Mouse (Mus musculus) layer of hippocampus, adult 2 months (tissue): ENCODE results near the gene Slc22a5. TPM values are rescaled to one million over a fixed set of nuclear protein-coding genes. Genes with fewer than 3 reads are reported as not detected.
"Not testable (repeated sequence)": the region's sequence is repeated elsewhere in the genome, so short reads cannot be mapped to it uniquely, and the experiment has no call there.

Experiments
- DNase-seq, 2 experiments: peaks; one replicate each; pipeline ENCODE4 v3.0.0; 2022; ENCODE audit warnings: low spot score in 2 of 2
- H3K27ac ChIP-seq: fragments of 200-600 bp; 2 replicates; pipeline ENCODE4 v1.8.1; 2022
- H3K4me3 ChIP-seq: fragments of 200-600 bp; 2 replicates; pipeline ENCODE4 v1.8.1; 2022; ENCODE audit warnings: mild to moderate bottlenecking
- CTCF ChIP-seq: fragments of 200-600 bp; conservative IDR thresholded peaks from 2 replicates; pipeline ENCODE4 v1.8.1; 2022; ENCODE audit warnings: antibody characterized with exemption, mild to moderate bottlenecking, moderate library complexity
- total RNA-seq, 2 experiments: library from RNA; stranded (reverse); gene quantifications; 2 replicates each; pipeline ENCODE4 v1.2.3; 2021

Slc22a5 gene
- total RNA-seq, 2 experiments from 2014 or later, result 10.7 to 12.4 TPM

DNA sequence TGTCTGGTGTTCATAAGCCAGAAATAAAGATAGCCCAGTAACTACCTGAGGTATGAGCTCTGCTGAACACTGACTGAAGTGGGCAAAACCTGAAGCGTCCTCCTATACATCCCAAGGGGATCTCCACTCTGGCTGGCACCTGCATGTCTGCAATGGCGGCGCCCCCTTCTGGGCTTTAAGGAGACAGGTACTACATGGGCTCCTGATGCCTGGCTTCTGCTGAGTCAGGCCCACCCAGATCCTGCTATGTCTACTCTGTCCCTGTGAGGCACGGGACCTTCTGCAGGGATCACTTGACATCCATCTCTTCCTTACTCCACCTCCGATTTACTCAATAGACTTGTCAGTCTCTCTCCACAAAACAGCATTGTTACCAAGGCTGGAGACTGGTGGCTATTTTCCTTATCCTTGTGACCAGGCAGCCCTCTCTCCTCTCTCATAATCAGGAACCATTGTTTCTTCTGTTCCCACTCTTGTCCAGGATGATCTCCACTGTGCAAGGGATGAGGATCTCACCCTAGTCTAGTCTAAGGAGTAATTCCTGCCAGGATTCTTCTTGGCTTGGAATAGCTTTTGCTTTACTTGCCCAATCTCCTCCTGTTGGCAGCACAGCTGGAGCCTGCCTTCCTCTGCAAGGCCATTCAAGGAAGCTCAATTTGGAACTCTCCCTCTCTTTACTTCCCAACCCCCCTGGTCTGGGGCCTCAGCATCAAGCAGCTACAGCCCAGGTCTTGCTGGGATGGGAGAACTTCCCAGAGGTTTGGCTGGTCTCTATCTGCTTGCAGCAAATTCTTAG is 17.4 kb downstream of the Slc22a5 start:
- TF ChIP-seq CTCF, result peak; percentile 24
- H3K27ac ChIP-seq, result not testable (repeated sequence)

DNA sequence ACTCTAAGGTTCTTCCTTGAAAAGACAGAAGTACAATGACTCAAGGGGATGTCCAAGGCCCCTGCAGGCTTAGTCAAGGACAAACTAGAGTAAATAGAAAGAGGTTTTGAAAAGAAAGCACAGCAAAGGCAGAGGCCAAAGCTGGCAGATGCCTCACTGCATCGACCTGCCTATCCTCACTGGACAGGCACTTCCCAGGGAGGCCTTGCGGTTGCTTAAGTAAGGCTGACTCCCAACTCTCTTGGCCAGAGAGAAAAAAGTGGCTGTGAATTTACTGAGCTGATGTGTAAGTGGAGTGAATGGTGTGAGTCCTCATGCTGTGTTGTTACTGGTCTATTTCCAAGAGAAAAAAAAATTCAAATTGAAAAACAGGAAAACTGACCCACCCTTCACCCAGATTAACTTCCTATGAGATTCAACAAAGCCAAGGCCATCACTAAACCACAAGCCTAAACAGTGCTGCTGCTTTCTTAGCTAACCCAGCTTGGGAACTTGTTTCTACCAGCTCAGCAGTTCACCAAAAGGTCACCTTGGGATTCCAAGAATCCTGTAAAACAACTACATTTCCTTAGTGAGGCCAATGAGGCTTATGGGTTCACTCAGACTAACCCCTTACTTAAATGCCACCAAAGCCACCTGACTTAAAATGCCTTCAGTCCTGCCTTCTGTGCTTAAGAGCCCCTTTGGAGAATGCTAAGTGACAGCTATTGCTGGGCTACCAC is 19.5 kb downstream of the Slc22a5 start:
- Histone ChIP-seq H3K27ac (no peak overlapping the region), H3K4me3 (no peak overlapping the region)
- DNase-seq, result no peak
- TF ChIP-seq CTCF, result no peak

More for the DNA sequence above, 17.4 kb downstream of the Slc22a5 start:
- not testable (repeated sequence) for DNase-seq, H3K4me3 ChIP-seq

DNA sequence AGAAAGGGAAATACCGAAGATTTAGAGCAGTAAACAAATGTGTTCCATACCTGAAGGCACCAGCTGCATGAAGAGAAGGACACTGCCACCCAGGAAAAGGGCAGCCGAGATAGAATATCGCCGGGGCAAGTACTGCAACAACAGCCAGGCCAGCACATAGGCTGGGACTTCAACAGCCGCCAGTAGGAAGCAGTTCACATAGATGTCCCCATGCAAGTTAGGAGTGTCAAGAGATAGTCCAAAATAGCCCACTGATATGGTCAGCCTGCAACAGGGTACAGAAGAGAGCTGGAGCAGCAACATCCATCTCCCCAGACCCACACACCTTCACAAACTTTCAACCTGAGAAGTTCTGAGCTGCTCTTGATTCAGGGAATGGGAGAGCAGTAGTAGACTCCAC is 22.3 kb downstream of the Slc22a5 start:
- Histone ChIP-seq H3K4me3 (no peak overlapping the region), H3K27ac (no peak overlapping the region)
- no peak for TF ChIP-seq CTCF
- DNase-seq, result no peak

DNA sequence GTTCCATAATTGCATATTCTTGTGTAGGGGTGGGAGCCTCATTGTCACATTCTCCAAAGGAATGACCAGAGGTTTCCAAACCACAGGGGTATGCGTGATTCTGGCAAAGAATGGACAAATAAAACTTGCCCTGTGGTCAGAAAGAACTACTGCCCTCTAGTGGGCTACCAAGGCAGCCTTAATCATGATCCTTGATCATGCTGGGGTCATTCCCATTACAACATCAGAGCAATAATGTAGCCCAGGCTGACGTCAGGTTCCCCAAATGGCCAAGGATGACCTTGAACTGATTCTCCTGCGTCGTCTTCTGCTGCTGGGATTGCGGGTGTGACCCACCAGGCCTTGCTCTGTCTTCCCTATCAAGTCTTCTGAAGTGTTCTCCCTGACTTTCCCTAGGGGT is 23.1 kb downstream of the Slc22a5 start:
- TF ChIP-seq CTCF, result peak; percentile 62
- not testable (repeated sequence) for DNase-seq, H3K27ac ChIP-seq, H3K4me3 ChIP-seq

DNA sequence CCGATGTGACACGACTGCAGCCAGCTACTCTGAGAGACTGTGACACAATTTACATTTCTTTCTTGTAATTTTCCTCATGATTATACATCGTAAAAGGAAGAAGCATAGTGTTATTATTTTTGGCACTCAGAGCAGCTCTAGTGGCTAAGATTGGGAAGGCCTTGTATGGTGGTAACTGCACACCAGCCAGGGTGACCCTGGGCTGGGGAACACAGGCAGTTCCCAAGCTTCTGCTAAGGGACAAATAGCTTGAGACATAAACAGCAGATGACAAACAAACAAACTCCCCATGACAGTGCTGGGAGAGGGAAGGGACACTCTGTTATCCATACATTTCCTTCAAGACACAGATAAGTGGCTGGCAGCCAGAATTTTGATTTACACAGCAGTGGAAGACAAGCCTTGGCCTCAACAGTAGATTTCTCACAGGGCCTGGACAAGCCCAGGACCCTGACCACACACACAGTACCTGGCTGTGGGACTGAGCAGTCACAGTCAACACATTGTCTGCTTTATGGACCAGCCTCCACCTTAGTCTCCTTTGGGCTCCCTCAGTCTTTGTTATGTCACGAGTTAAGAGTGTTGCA is 26.6 kb downstream of the Slc22a5 start:
- not testable (repeated sequence) for H3K27ac ChIP-seq, DNase-seq, H3K4me3 ChIP-seq

DNA sequence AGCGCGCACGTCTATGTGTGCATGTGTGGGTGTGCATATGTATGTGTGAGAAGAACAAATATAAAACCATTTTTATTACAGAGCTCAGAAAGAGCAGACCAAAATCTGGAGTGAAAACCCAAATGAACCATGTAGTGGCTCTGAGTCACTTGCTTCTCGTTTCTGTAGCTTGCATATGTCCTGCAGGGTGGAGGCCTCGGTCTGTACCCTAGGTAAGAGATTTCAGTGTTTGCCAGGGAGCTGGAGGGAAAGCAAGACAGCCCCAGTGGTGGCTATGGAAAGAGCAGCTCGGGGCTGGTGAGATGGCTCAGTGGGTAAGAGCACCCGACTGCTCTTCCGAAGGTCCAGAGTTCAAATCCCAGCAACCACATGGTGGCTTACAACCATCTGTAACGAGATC is 30.5 kb downstream of the Slc22a5 start:
- 0 out of 2 replicates have a peak, but pooled peaks have one; percentile 7 for TF ChIP-seq CTCF
- H3K4me3 ChIP-seq, DNase-seq, H3K27ac ChIP-seq: not testable (repeated sequence)

DNA sequence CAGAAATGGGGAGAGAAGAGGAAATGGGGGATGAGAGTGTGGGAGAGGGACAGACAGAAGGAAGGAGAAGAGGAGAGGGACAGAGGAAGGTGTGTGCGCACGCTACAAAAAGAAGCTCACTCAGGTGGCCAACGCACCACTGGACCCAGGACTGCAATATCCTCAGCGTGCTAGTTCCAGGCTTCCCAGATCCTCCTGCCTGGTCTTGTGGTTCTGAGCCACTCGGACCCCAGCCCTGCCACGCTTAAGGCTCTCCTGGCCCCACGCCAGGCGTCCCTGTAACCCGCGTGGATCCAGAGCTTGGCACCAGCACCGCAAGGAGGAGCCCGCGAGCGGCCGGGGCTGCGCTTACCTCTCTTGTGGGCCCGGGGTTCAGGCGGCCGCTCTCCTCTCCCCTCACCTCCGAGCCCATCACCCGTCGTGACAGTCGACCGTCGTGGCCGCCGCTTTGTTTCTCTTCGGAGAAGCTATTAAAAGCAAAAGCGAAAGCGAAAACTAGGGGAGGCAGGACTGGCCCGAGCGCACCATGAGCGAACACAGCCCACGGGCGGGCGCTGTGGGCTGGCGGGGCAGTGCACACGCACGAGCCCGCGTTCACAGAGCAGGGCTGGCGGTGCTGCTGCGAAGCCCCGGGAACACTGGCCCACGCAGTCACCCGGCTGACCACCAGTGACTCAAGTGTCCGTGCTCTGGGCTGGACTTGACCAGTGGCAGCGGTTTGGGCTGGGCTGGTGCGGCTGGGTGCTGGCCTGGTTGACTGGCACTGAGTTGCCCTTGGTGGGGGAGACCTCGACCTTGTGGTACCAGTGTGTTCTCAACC is 32.5 kb downstream of the Slc22a5 start, which contains the start of gene Gm12216:
Gene Gm12216, minus strand, starts transcription at position 496 of the 820 bp plus-strand sequence.
- Histone ChIP-seq H3K4me3 (peak within 1 kb of the TSS; percentile 63), H3K27ac (peak within 1 kb of the TSS; percentile 75)
- not testable (repeated sequence) for DNase-seq
- peak; percentile 68 for TF ChIP-seq CTCF

DNA sequence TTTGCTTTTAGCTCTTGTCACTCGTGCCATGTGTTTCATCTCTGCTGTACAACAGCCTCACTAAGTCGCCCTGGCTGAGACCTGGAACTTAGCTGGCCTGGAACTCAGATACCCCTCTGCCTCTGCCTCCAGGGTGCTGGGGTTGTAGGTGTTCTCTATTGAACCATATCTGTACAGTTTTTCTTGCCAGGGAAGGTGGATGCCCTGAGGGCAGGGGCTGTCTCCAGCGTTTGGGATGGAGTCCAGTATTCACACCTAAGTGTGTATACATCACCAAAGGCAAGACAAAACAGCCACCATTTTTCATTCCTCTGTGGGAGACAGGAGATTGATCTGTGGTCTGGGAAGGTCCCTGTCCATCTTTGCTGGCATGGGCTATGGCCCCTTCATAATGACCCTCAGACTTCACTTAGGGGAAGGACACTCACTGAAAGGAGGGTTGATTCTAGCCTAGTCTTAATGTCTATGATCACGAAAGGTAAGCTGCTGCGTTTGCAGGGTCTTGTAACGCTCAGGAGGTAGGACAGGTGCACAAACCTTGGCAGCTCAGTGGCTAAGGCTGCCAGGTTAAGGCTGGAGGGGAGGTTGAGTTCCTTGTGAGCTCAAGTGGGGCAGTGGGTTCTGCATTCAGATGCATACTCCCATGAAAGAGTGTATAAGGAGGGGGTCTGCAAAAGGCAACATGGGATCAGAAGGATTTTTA is 33.3 kb downstream of the Slc22a5 start:
- no peak for DNase-seq
- TF ChIP-seq CTCF, result no peak
- peak overlapping the region; percentile 63 for H3K4me3 ChIP-seq
- H3K27ac ChIP-seq, result peak overlapping the region; percentile 75

DNA sequence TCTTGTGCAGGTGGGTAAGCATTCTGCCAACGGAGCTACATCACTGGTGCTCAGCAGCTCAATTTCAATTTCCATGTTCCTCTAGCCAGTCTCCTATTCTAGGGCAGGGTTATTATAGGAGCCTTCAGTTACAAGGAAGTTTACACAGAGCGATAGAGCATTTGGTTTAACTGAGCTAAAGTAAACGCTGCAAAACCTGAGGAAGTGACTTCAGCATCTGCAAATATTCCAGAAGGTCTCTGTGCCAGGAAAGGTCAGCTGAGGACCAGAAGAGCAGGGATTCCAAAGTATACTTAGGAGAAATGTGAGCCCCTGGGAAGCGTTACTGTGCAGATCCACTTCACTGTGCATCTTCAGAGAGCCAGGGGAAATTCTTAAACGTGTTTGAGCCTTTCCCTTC is 37.8 kb downstream of the Slc22a5 start:
- no peak for DNase-seq
- TF ChIP-seq CTCF, result no peak
- Histone ChIP-seq H3K4me3 (no peak overlapping the region), H3K27ac (no peak overlapping the region)

DNA sequence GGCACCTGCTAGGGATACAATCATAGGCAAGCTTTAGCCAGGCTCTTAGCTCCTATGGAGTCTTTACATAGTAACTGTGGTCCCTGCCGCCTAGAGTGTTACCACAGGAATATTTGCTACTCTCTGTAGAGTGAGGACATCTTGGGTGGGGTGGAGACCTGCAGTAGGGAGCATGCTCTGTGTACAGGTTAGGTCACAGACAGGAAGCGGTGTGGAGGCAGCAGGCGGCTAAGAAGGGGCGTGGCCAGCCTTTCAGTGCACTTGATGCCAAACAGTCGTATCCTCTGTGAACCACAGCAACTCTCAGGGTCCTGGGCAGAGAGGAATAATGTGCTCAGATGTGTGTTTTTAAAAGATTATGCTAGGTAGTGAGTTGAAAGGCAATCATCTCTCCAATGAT is 39.7 kb downstream of the Slc22a5 start:
- H3K27ac ChIP-seq, result no peak overlapping the region
- no peak overlapping the region for H3K4me3 ChIP-seq
- no peak for TF ChIP-seq CTCF
- no peak for DNase-seq

DNA sequence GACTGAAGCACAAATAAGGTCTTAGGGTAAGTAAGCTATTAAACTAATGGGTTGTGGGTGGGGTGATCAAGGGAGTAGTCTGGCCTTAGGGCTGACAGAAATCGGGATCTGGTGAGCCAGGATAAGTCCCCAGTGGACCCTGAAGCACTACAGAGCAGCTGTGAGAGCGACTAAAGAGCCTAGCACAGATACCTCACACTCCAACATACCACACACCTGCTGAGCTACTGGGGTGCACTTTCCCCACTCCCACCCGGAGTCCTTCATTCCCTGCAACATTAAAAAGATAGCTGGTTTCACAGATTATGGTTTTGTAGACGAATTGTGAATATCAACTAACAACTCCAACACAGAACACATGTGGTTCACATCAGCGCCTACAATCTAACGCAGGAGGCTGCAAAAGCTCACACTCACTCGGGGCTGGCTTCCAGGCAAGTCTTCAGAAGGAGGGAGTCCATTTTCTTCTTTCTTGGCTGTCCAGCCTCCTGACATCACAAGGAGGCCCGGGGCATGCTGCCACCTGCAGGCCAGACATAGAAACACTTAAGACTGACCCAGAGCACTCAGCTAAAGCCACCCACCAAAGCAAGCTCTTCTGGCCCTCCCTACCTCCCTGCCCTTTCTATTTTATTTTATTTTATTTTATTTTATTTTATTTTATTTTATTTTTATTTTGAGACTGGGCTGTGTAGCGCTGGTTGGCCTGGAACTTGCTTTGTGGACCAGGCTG is 41.7 kb downstream of the Slc22a5 start:
- H3K27ac ChIP-seq, result no peak overlapping the region
- peak overlapping the region; percentile 2; the same call in 1 of the 2 replicates for H3K4me3 ChIP-seq
- peak; percentile 60 to 69 for DNase-seq
- peak; percentile 89 for TF ChIP-seq CTCF

DNA sequence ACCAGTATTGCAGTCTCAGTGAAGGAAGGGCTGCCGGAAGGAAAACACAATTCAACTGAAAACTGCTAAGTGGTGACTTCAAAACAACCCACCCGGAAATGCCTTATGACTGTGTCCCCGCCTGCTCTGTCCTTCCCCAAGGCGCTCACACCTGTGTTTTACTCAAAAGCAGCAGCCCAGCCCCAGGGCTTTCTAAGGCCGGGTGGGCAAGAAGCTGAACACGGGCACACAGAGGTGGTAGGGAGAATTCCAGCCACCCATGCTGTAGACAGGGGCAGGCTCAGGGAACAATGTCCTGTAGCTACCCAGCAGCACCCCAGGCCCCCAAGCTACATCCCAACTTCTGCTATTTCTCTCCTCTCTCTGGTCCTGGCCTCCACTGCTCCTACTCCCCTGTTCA is 45.8 kb downstream of the Slc22a5 start:
- no peak overlapping the region for H3K27ac ChIP-seq
- DNase-seq, result no peak
- TF ChIP-seq CTCF, result no peak
- no peak overlapping the region for H3K4me3 ChIP-seq
